Comparison of ENCODE assay signal across 29 mouse cellular contexts in genomic region chr1:106276824-106277223, GRCm38 (mm10).
DNase-seq lines count a peak whose midpoint lies in the region; ATAC-seq and TF ChIP-seq lines count a peak whose summit lies in the region.
"Had no signal": no experiment of that assay in that cellular context is flagged by ENCODE, and none has a peak within 500 bp of the region (broad histone marks: within the 10 kb centered on the region; RNA-seq: fewer than 3 reads in every experiment).

No protein-coding gene starts in this region.

- ATAC-seq in midbrain, embryonic 13.5 days, result no peak
- ATAC-seq in CD4-positive, CD25-positive, alpha-beta regulatory T cell, adult 4 months, result peak; percentile 83
- ATAC-seq in common myeloid progenitor, adult 5-6 weeks (replicated peaks; ENCODE audit: low read depth, poor library complexity, severe bottlenecking), result peak; percentile 40; the same call in 1 of the 2 replicates
- no peak for ATAC-seq in midbrain, postnatal 0 days (ENCODE audit: low FRiP score)
- ATAC-seq: midbrain, embryonic 16.5 days had no signal

- 0 out of 2 replicates have a peak overlapping the region, but pooled peaks have one; percentile 42 for H3K27ac ChIP-seq in midbrain, embryonic 10.5 days (replicated peaks)
- no peak overlapping the region for H3K27ac ChIP-seq in midbrain, embryonic 13.5 days
- no peak overlapping the region for H3K27ac ChIP-seq in midbrain, postnatal 0 days (ENCODE audit: low read depth, low read length)
- H3K27ac ChIP-seq in kidney, adult 2 months (ENCODE audit: insufficient read depth, low read depth, low read length), result no peak overlapping the region
- H3K27ac ChIP-seq: forebrain, embryonic 12.5 days; hindbrain, embryonic 15.5 days; liver, embryonic 14.5 days; macrophage; neural tube, embryonic 12.5 days had no signal

- peaks cover 52% of the 10 kb centered on the region for H3K4me1 ChIP-seq in midbrain, embryonic 10.5 days
- peaks cover 53% of the 10 kb centered on the region for H3K4me1 ChIP-seq in midbrain, embryonic 13.5 days (replicated peaks)
- peaks cover 10% of the 10 kb centered on the region; the same call in 1 of the 2 replicates for H3K4me1 ChIP-seq in midbrain, postnatal 0 days (ENCODE audit: insufficient read depth, low read length)
- peaks cover 20% of the 10 kb centered on the region; the same call in 1 of the 2 replicates for H3K4me1 ChIP-seq in kidney, adult 2 months (ENCODE audit: control insufficient read depth, insufficient read depth, low read length)

- TF ChIP-seq POLR2A in kidney, adult 2 months (IDR thresholded peaks at IDR 0.05; ENCODE audit: low read depth, low read length), result no peak

- 97% methylated on average over 1 of the region's 1 CpGs for WGBS in midbrain, embryonic 10.5 days
- 90% methylated on average over 1 of the region's 1 CpGs for WGBS in midbrain, embryonic 13.5 days
- 77% methylated on average over 1 of the region's 1 CpGs for WGBS in midbrain, postnatal 0 days
- WGBS in kidney, adult 2 months, result 69% methylated on average over 1 of the region's 1 CpGs

- no peaks in the 10 kb centered on the region for H3K27me3 ChIP-seq in midbrain, embryonic 10.5 days (ENCODE audit: low read depth, poor library complexity, severe bottlenecking)
- H3K27me3 ChIP-seq in midbrain, embryonic 13.5 days, result no peaks in the 10 kb centered on the region
- no peaks in the 10 kb centered on the region for H3K27me3 ChIP-seq in midbrain, postnatal 0 days (ENCODE audit: insufficient read depth, low read length)
- no peaks in the 10 kb centered on the region for H3K27me3 ChIP-seq in kidney, adult 2 months (replicated peaks; ENCODE audit: control insufficient read depth, insufficient read depth, low read length)
- H3K27me3 ChIP-seq: forebrain, embryonic 12.5 days; hindbrain, embryonic 15.5 days; neural tube, embryonic 12.5 days had no signal

- H3K36me3 ChIP-seq in midbrain, embryonic 10.5 days, result no peaks in the 10 kb centered on the region
- H3K36me3 ChIP-seq in midbrain, embryonic 13.5 days, result no peaks in the 10 kb centered on the region
- H3K36me3 ChIP-seq in midbrain, postnatal 0 days (ENCODE audit: insufficient read depth, low read length), result no peaks in the 10 kb centered on the region
- no peaks in the 10 kb centered on the region for H3K36me3 ChIP-seq in kidney, adult 2 months (ENCODE audit: control insufficient read depth, insufficient read depth, low read length)
- H3K36me3 ChIP-seq: forebrain, embryonic 12.5 days; hindbrain, embryonic 10.5 days; hindbrain, embryonic 15.5 days; neural tube, embryonic 12.5 days had no signal

- no peak overlapping the region for H3K4me3 ChIP-seq in midbrain, embryonic 10.5 days
- no peak overlapping the region for H3K4me3 ChIP-seq in midbrain, embryonic 13.5 days (replicated peaks)
- H3K4me3 ChIP-seq in midbrain, postnatal 0 days (ENCODE audit: low read depth, low read length), result no peak overlapping the region
- H3K4me3 ChIP-seq in kidney, adult 2 months (ENCODE audit: insufficient read depth, low read depth, low read length), result no peak overlapping the region
- H3K4me3 ChIP-seq: erythroblast, embryonic 14.5 days; forebrain, embryonic 12.5 days; hindbrain, embryonic 10.5 days; hindbrain, embryonic 15.5 days; myocyte; neural tube, embryonic 12.5 days had no signal

- no peak for DNase-seq in midbrain, embryonic 10.5 days (ENCODE audit: low spot score)
- DNase-seq in adrenal gland, postnatal 10 days, result no peak
- no peak for DNase-seq in midbrain, postnatal 0 days (ENCODE audit: low spot score)
- DNase-seq in kidney, adult 2 months, result no peak
- DNase-seq: adrenal gland, postnatal 25 days; cerebellum, adult 11-12 months; cerebellum, adult 9-11 months; gastrocnemius, postnatal 14 days; heart, postnatal 14 days; kidney, adult 18-20 months; kidney, postnatal 4 days; layer of hippocampus, adult 9-11 months; liver; lung, adult 2 months; lung, postnatal 10 days; right cerebral cortex, adult 18-20 months; right cerebral cortex, postnatal 4 days had no signal

- no peak for TF ChIP-seq CTCF in midbrain, postnatal 0 days (IDR thresholded peaks at IDR 0.05)
- no peak for TF ChIP-seq CTCF in kidney, adult 2 months (conservative IDR thresholded peaks at IDR 0.05; ENCODE audit: insufficient read depth, insufficient read length, low read depth, low read length)

- no peaks in the 10 kb centered on the region for H3K9me3 ChIP-seq in midbrain, embryonic 10.5 days (replicated peaks)
- H3K9me3 ChIP-seq in midbrain, embryonic 13.5 days, result no peaks in the 10 kb centered on the region
- H3K9me3 ChIP-seq in midbrain, postnatal 0 days (ENCODE audit: low read length), result no peaks in the 10 kb centered on the region
- H3K9me3 ChIP-seq: forebrain, embryonic 12.5 days; hindbrain, embryonic 10.5 days; hindbrain, embryonic 15.5 days; neural tube, embryonic 12.5 days had no signal

- no peak overlapping the region for H3K4me2 ChIP-seq in midbrain, embryonic 13.5 days (replicated peaks)
- H3K4me2 ChIP-seq in midbrain, postnatal 0 days (ENCODE audit: low read depth, low read length, poor library complexity, severe bottlenecking), result no peak overlapping the region
- H3K4me2 ChIP-seq: forebrain, embryonic 12.5 days; hindbrain, embryonic 15.5 days; neural tube, embryonic 12.5 days had no signal

- H3K9ac ChIP-seq in midbrain, embryonic 13.5 days (replicated peaks), result no peak overlapping the region
- H3K9ac ChIP-seq in midbrain, postnatal 0 days (replicated peaks; ENCODE audit: low read length, poor library complexity, severe bottlenecking), result no peak overlapping the region
- H3K9ac ChIP-seq: forebrain, embryonic 12.5 days; hindbrain, embryonic 15.5 days; liver, embryonic 14.5 days; neural tube, embryonic 12.5 days had no signal

Comparison
In these comparisons a context has a peak if more than half of its experiments do, and no peak if none do; other contexts are left out.
1. ATAC-seq: peak in CD4-positive, CD25-positive, alpha-beta regulatory T cell, adult 4 months (single experiment) and common myeloid progenitor, adult 5-6 weeks (single experiment); none in midbrain, embryonic 13.5 days (single experiment) and midbrain, postnatal 0 days (single experiment).